Mouse (Mus musculus) heart, embryonic 16.5 days (tissue): ENCODE results near the gene Sec22a. TPM values are rescaled to one million over a fixed set of nuclear protein-coding genes. Genes with fewer than 3 reads are reported as not detected.

ENCODE experiments used
- ATAC-seq: fragments of 200-750 bp; cut with Nextera tagmentation; replicated peaks from 2 replicates; pipeline ENCODE4 v1.8.0; 2017; ENCODE audit warnings: moderate number of reproducible peaks; ENCODE audit not compliant: insufficient read depth, low FRiP score; ENCODE audit errors: extremely low read depth
- H3K27ac ChIP-seq: fragments of 300-500 bp; sonication (generic); 2 replicates; pipeline ENCODE4 v1.5.1; 2014; ENCODE audit warnings: mild to moderate bottlenecking, low read length, control low read depth, moderate library complexity
- H3K27me3 ChIP-seq: fragments of 300-500 bp; sonication (generic); 2 replicates; pipeline ENCODE4 v1.6.1; 2014; ENCODE audit warnings: low read length, mixed read lengths; ENCODE audit not compliant: control insufficient read depth, insufficient read depth
- H3K36me3 ChIP-seq: fragments of 300-500 bp; sonication (generic); 2 replicates; pipeline ENCODE4 v1.6.1; 2014; ENCODE audit not compliant: control insufficient read depth, insufficient read depth
- H3K4me1 ChIP-seq: fragments of 300-500 bp; sonication (generic); 2 replicates; pipeline ENCODE4 v1.6.1; 2014; ENCODE audit warnings: low read length, mixed read lengths; ENCODE audit not compliant: control insufficient read depth, insufficient read depth
- H3K4me2 ChIP-seq: fragments of 300-500 bp; sonication (generic); 2 replicates; pipeline ENCODE4 v1.6.1; 2014; ENCODE audit warnings: low read depth, mild to moderate bottlenecking, control low read depth, low read length
- H3K4me3 ChIP-seq: fragments of 300-500 bp; sonication (generic); 2 replicates; pipeline ENCODE4 v1.5.1; 2014; ENCODE audit warnings: mild to moderate bottlenecking, control low read depth, low read length
- H3K9ac ChIP-seq: fragments of 300-500 bp; sonication (generic); 2 replicates; pipeline ENCODE4 v1.6.1; 2014; ENCODE audit warnings: low read length, control low read depth
- H3K9me3 ChIP-seq: fragments of 300-500 bp; sonication (generic); replicated peaks from 2 replicates; pipeline ENCODE4 v1.6.1; 2016; ENCODE audit warnings: low read length; ENCODE audit not compliant: control insufficient read depth
- WGBS: fragments of 180-500 bp; shearing (Covaris S2); extraction: QIAGEN DNeasy Blood & Tissue Kit; methylation state at CpG from one replicate; pipeline ENCODE4 v1.1.7; 2014; 5-methylcytosine and 5-hydroxymethylcytosine counted together
- polyA plus RNA-seq: library from polyadenylated mRNA; unstranded; fragments of >200 nt; fragmentation: Nextera tagmentation; extraction: Ambion mirVana; gene quantifications from 2 replicates; pipeline ENCODE4 v1.2.1, GENCODE M21; 2015

Gene Sec22a
- polyA plus RNA-seq, 1 experiment from 2014 or later = 34.2 TPM

DNA sequence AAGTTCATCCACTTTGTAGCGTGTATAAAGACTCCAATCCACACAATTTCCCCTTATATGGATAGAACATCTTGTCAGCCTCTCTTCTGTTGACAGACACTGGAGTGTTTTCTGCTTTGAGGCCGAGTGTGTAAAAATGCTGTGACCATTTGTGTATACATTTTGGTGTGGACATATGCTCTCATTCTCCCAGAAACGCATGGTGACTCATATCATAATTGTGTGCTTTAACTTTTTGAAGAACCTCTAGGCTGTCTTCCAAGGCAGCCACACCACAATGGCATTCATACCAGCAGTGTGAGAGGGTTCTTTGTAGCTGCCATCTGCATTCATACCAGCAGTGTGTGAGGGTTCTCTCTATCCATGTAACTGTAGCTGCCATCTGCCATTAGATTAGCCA lies 21.9 kb upstream of the Sec22a start:
- Histone ChIP-seq H3K4me1 (no peaks in the 10 kb centered on the region), H3K36me3 (no peaks in the 10 kb centered on the region), H3K4me2 (no peak overlapping the region), H3K9ac (no peak overlapping the region), H3K9me3 (no peaks in the 10 kb centered on the region), H3K27me3 (no peaks in the 10 kb centered on the region), H3K27ac (no peak overlapping the region), H3K4me3 (no peak overlapping the region)
- ATAC-seq = no peak
- 72% methylated on average over 3 of the region's 3 CpGs for WGBS

DNA sequence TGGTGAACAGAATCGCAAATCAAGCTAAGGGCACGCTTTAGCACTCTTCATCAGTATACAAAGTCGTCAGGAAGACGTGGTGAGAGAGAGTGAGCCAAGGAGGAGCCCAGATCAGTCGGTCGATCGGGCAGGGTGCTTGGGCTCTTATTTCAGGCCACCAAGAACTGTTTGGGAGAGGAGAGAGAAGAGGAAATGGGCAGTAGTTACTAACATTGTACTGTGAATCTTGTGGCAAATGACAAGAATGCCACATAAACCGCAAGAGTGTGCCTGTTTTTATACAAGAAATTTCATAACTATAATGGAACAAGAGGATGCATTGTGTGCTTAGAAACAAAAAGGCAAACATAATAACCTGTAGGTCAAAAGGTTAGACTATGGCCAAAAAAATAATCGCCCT lies 16.3 kb upstream of the Sec22a start:
- no peak overlapping the region for H3K4me2 ChIP-seq
- 83% methylated on average over 9 of the region's 9 CpGs for WGBS
- H3K9ac ChIP-seq = no peak overlapping the region
- no peak overlapping the region for H3K4me3 ChIP-seq
- no peaks in the 10 kb centered on the region for H3K9me3 ChIP-seq
- ATAC-seq = no peak
- H3K27ac ChIP-seq = no peak overlapping the region
- H3K36me3 ChIP-seq = no peaks in the 10 kb centered on the region
- H3K27me3 ChIP-seq = no peaks in the 10 kb centered on the region
- H3K4me1 ChIP-seq = no peaks in the 10 kb centered on the region

GRCm38 (mm10) chr16:35379344-35379743 lies 15.6 kb upstream of the Sec22a start:
- no peaks in the 10 kb centered on the region for H3K36me3 ChIP-seq
- H3K4me1 ChIP-seq = no peaks in the 10 kb centered on the region
- WGBS = 87% methylated on average over 3 of the region's 3 CpGs
- H3K27me3 ChIP-seq = no peaks in the 10 kb centered on the region
- H3K4me3 ChIP-seq = no peak overlapping the region
- no peak overlapping the region for H3K9ac ChIP-seq
- no peak for ATAC-seq
- no peaks in the 10 kb centered on the region for H3K9me3 ChIP-seq
- H3K27ac ChIP-seq = no peak overlapping the region
- H3K4me2 ChIP-seq = no peak overlapping the region

- Histone ChIP-seq H3K9ac (peak overlapping the region; percentile 96), H3K4me1 (peaks cover 6% of the 10 kb centered on the region), H3K9me3 (no peaks in the 10 kb centered on the region), H3K4me2 (peak overlapping the region; percentile 91), H3K36me3 (no peaks in the 10 kb centered on the region), H3K4me3 (peak overlapping the region; percentile 97), H3K27ac (peak overlapping the region; percentile 6; the same call in 1 of the 2 replicates), H3K27me3 (no peaks in the 10 kb centered on the region)
- ATAC-seq = no peak
- WGBS = 1% methylated on average over 7 of the region's 7 CpGs
Measured at GRCm38 (mm10) chr16:35364063-35364428, 328 bp upstream of the Sec22a start.

DNA sequence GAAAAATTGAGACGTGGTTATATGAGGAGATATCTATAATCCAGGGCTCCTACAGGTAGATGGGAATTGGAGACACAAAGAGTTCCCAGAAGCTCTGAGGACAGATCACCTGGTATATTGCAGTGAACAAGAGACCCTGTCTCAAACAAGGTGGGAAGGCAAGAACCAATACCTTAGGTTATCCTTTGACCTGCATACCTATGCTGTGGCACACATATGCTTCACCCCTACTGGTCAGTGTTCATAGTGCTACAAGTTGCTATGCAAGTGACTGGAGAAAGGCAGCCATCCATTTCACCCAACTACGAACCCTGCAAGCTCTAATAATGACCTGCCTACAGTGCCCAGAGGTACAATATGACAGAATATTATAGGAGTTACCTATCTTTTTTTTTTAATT lies 1.5 kb downstream of the Sec22a start:
- ATAC-seq = no peak
- H3K4me1 ChIP-seq = peaks cover 6% of the 10 kb centered on the region
- no peaks in the 10 kb centered on the region for H3K36me3 ChIP-seq
- no peak overlapping the region for H3K4me3 ChIP-seq
- H3K4me2 ChIP-seq = no peak overlapping the region
- no peak overlapping the region for H3K9ac ChIP-seq
- no peak overlapping the region for H3K27ac ChIP-seq
- no peaks in the 10 kb centered on the region for H3K27me3 ChIP-seq
- 86% methylated on average over 2 of the region's 2 CpGs for WGBS
- no peaks in the 10 kb centered on the region for H3K9me3 ChIP-seq

DNA sequence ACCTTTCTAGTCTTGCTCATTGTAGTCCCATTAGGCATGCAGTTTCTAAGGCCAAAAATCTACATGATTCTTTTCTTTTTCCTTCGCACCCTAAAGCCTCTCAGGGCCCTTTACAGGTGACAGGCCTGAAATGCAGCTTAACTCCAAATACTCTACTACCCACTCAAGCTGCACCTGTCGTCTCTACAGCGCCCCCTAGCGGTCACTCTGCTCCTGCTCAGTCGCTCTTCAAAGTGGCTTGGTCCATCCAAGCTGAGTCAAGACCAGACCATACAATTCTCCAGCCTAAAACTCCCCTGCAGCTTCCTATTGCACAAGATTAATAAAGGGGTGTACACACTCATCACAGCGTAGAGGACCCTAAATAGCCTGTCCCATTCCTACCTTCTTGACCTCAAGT lies 3.1 kb downstream of the Sec22a start:
- ATAC-seq = no peak
- H3K36me3 ChIP-seq = no peaks in the 10 kb centered on the region

GRCm38 (mm10) chr16:35357449-35357848 lies 6.3 kb downstream of the Sec22a start:
- Histone ChIP-seq H3K9me3 (no peaks in the 10 kb centered on the region), H3K4me2 (no peak overlapping the region), H3K9ac (no peak overlapping the region), H3K4me1 (no peaks in the 10 kb centered on the region), H3K27ac (no peak overlapping the region), H3K36me3 (no peaks in the 10 kb centered on the region), H3K27me3 (no peaks in the 10 kb centered on the region), H3K4me3 (no peak overlapping the region)
- 81% methylated on average over 1 of the region's 1 CpGs for WGBS
- ATAC-seq = no peak

More for the DNA sequence above, 3.1 kb downstream of the Sec22a start:
- Histone ChIP-seq H3K4me1 (peaks cover 6% of the 10 kb centered on the region), H3K27me3 (no peaks in the 10 kb centered on the region), H3K27ac (no peak overlapping the region), H3K9me3 (no peaks in the 10 kb centered on the region), H3K4me3 (no peak overlapping the region), H3K9ac (no peak overlapping the region), H3K4me2 (no peak overlapping the region)
- WGBS = 28% methylated on average over 6 of the region's 6 CpGs

DNA sequence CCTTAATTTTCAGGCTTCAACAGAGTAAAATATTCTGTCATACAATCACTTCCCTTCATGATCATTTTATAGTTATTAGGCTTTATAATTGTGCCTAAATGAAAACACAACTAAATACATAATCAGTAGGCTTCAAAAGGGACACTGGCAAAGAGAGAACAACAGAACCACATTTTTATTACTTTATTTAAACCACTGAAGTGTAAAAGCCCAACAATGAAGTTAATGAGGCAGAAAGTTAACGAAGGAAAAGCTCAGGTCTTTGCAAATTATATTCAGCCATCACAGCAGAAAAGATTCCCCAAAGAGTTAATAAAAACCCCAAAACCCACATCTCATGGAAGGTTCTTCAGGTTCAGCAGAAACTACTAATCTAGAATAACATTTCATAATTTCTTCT lies 33.3 kb downstream of the Sec22a start:
- Histone ChIP-seq H3K4me1 (peaks cover 3% of the 10 kb centered on the region; the same call in 1 of the 2 replicates), H3K27me3 (no peaks in the 10 kb centered on the region), H3K9ac (no peak overlapping the region), H3K4me2 (no peak overlapping the region), H3K36me3 (no peaks in the 10 kb centered on the region; the same call in 1 of the 2 replicates), H3K27ac (no peak overlapping the region), H3K4me3 (no peak overlapping the region), H3K9me3 (no peaks in the 10 kb centered on the region)
- ATAC-seq = no peak
- WGBS = 97% methylated on average over 1 of the region's 1 CpGs

- H3K9me3 ChIP-seq = no peaks in the 10 kb centered on the region
Measured at GRCm38 (mm10) chr16:35319773-35320172, 43.9 kb downstream of the Sec22a start.

More at GRCm38 (mm10) chr16:35319773-35320172, 43.9 kb downstream of the Sec22a start:
- WGBS = 92% methylated on average over 2 of the region's 2 CpGs
- H3K4me1 ChIP-seq = peaks cover 4% of the 10 kb centered on the region; the same call in 1 of the 2 replicates
- H3K36me3 ChIP-seq = no peaks in the 10 kb centered on the region
- ATAC-seq = no peak
- no peak overlapping the region for H3K27ac ChIP-seq
- H3K4me2 ChIP-seq = no peak overlapping the region
- H3K4me3 ChIP-seq = no peak overlapping the region
- no peak overlapping the region for H3K9ac ChIP-seq
- H3K27me3 ChIP-seq = no peaks in the 10 kb centered on the region
